Mouse (Mus musculus) testis, adult 2 months (tissue): Measurements from ENCODE around the gene Cacna1d.

ENCODE experiments used
- CTCF ChIP-seq: fragments of 200-500 bp; IDR thresholded peaks from 2 replicates; pipeline ENCODE4 v1.5.1; 2012; ENCODE audit warnings: low read depth, mild to moderate bottlenecking, inconsistent platforms, low read length, moderate library complexity; ENCODE audit not compliant: control insufficient read depth, insufficient read depth, insufficient replicate concordance
- POLR2A ChIP-seq: fragments of 200-500 bp; IDR thresholded peaks from 2 replicates; pipeline ENCODE4 v1.6.1; 2012; ENCODE audit warnings: low read depth, mild to moderate bottlenecking, inconsistent platforms, low read length, moderate library complexity; ENCODE audit not compliant: control insufficient read depth

GRCm38 (mm10) chr14:30168387-30168786 lies 322.9 kb downstream of the Cacna1d start:
- TF ChIP-seq CTCF, result no peak
- TF ChIP-seq POLR2A, result no peak
